Mouse (Mus musculus): ENCODE data around the gene Mrpl54.

GRCm38 (mm10) chr10:81289278-81289677 lies 22.5 kb upstream of the Mrpl54 start:
- TF ChIP-seq CTCF (IDR thresholded peaks at IDR 0.05; ENCODE audit: borderline replicate concordance, control insufficient read depth, extremely low read depth, insufficient read depth, low read length, poor library complexity) (peak; percentile 89), POLR2A (IDR thresholded peaks at IDR 0.05; ENCODE audit: control insufficient read depth, extremely low read depth, insufficient read depth, low read length, poor library complexity) (no peak)

All from thymus, adult 2 months (tissue).